Mouse (Mus musculus) large intestine, adult 2 months (tissue): Measurements from ENCODE around the gene Znhit6. TPM values are rescaled to one million over a fixed set of nuclear protein-coding genes. Genes with fewer than 3 reads are reported as not detected.

Experiments used
- DNase-seq: peaks from one replicate; pipeline ENCODE4 v3.0.0-alpha.2; 2012; ENCODE audit warnings: low read depth, low spot score
- WGBS: fragments of 180-500 bp; shearing (Covaris S2); methylation state at CpG from one replicate; pipeline ENCODE4 v1.1.7; 2018; 5-methylcytosine and 5-hydroxymethylcytosine counted together
- polyA plus RNA-seq: library from polyadenylated mRNA; depleted of rRNA; stranded (reverse); fragments of >200 nt; gene quantifications from 2 replicates; pipeline ENCODE4 v1.2.3, GENCODE M21; 2012

Znhit6 gene
- polyA plus RNA-seq, 1 experiment, result 3.2 TPM

- WGBS, result 72% methylated on average over 4 of the region's 4 CpGs
- DNase-seq, result no peak
These were observed 64.6 kb downstream of the Znhit6 start for GRCm38 (mm10) chr3:145640583-145640982.

- 65% methylated on average over 5 of the region's 5 CpGs for WGBS
- no peak for DNase-seq
These were observed 65.2 kb downstream of the Znhit6 start for GRCm38 (mm10) chr3:145641036-145641685.

GRCm38 (mm10) chr3:145641878-145642277, 65.9 kb downstream of the Znhit6 start:
- no peak for DNase-seq
- 64% methylated on average over 3 of the region's 3 CpGs for WGBS

GRCm38 (mm10) chr3:145642861-145643260, 66.9 kb downstream of the Znhit6 start:
- 19% methylated on average over 11 of the region's 11 CpGs for WGBS
- no peak for DNase-seq

GRCm38 (mm10) chr3:145645463-145645862, 69.5 kb downstream of the Znhit6 start:
- DNase-seq, result no peak
- 73% methylated on average over 6 of the region's 6 CpGs for WGBS

GRCm38 (mm10) chr3:145646009-145646408, 70.0 kb downstream of the Znhit6 start:
- WGBS, result 58% methylated on average over 3 of the region's 3 CpGs
- no peak for DNase-seq

- DNase-seq, result no peak
- WGBS, result 83% methylated on average over 2 of the region's 2 CpGs
These were observed 70.7 kb downstream of the Znhit6 start for GRCm38 (mm10) chr3:145646666-145647065.

- no peak for DNase-seq
- 91% methylated on average over 18 of the region's 18 CpGs for WGBS
These were observed 71.4 kb downstream of the Znhit6 start for GRCm38 (mm10) chr3:145647416-145647815.

GRCm38 (mm10) chr3:145648097-145648931, 72.3 kb downstream of the Znhit6 start:
- 53% methylated on average over 26 of the region's 26 CpGs for WGBS
- no peak for DNase-seq

GRCm38 (mm10) chr3:145648991-145649851, 73.2 kb downstream of the Znhit6 start:
- DNase-seq, result no peak
- 2% methylated on average over 49 of the region's 49 CpGs for WGBS

GRCm38 (mm10) chr3:145649852-145650202, 73.8 kb downstream of the Znhit6 start, which contains the start of gene Ccn1:
TSS of gene Ccn1 (minus strand) at chr3:145649981.
- WGBS, result 1% methylated on average over 29 of the region's 29 CpGs
- DNase-seq, result no peak

GRCm38 (mm10) chr3:145650298-145651011, 74.5 kb downstream of the Znhit6 start:
- WGBS, result 4% methylated on average over 18 of the region's 18 CpGs
- DNase-seq, result no peak

- 58% methylated on average over 19 of the region's 19 CpGs for WGBS
These were observed 75.3 kb downstream of the Znhit6 start for GRCm38 (mm10) chr3:145651029-145651977.

GRCm38 (mm10) chr3:145651978-145652321, 75.9 kb downstream of the Znhit6 start:
- 60% methylated on average over 10 of the region's 10 CpGs for WGBS
- no peak for DNase-seq

More at GRCm38 (mm10) chr3:145651029-145651977, 75.3 kb downstream of the Znhit6 start:
- DNase-seq, result no peak

GRCm38 (mm10) chr3:145652322-145653131, 76.5 kb downstream of the Znhit6 start:
- DNase-seq, result no peak
- 54% methylated on average over 20 of the region's 20 CpGs for WGBS

GRCm38 (mm10) chr3:145653191-145653940, 77.4 kb downstream of the Znhit6 start:
- 2% methylated on average over 53 of the region's 53 CpGs for WGBS

GRCm38 (mm10) chr3:145654028-145654427, 78.0 kb downstream of the Znhit6 start:
- 87% methylated on average over 9 of the region's 9 CpGs for WGBS

More at GRCm38 (mm10) chr3:145653191-145653940, 77.4 kb downstream of the Znhit6 start:
- no peak for DNase-seq

More at GRCm38 (mm10) chr3:145654028-145654427, 78.0 kb downstream of the Znhit6 start:
- DNase-seq, result no peak
